Mouse (Mus musculus) CH12F3 (cell line): ENCODE data around the gene Nrros.
"Not testable (repeated sequence)": the region's sequence is repeated elsewhere in the genome, so short reads cannot be mapped to it uniquely, and the experiment has no call there.

Source experiments
- in situ Hi-C: fragments of 300-500 bp; cut with MboI; formaldehyde crosslinking; loops from 2 replicates; pipeline ENCODE4 v1.14.3; 2020; ENCODE audit warnings: low sequenced_read_pairs

Nrros gene

GRCm38 (mm10) chr16:32116186-32116585, 49.2 kb downstream of the Nrros start:
- in situ Hi-C loops = no loop called here

- in situ Hi-C loops = no loop called here
These were observed 49.6 kb downstream of the Nrros start for GRCm38 (mm10) chr16:32115781-32116180.

GRCm38 (mm10) chr16:32114968-32115695, 50.3 kb downstream of the Nrros start:
- in situ Hi-C loops = no loop called here

- in situ Hi-C loops = no loop called here
These were observed 51.0 kb downstream of the Nrros start for GRCm38 (mm10) chr16:32114406-32114805.

GRCm38 (mm10) chr16:32113541-32114218, 51.7 kb downstream of the Nrros start:
- in situ Hi-C loops = no loop called here

- in situ Hi-C loops = no loop called here
These were observed 54.3 kb downstream of the Nrros start for GRCm38 (mm10) chr16:32110951-32111699.

- in situ Hi-C loops = no loop called here
These were observed 56.8 kb downstream of the Nrros start for GRCm38 (mm10) chr16:32108578-32108977.

GRCm38 (mm10) chr16:32108170-32108569, 57.2 kb downstream of the Nrros start:
- in situ Hi-C loops = no loop called here

GRCm38 (mm10) chr16:32107342-32108045, 57.9 kb downstream of the Nrros start:
- in situ Hi-C loops = no loop called here

- in situ Hi-C loops = no loop called here
These were observed 59.7 kb downstream of the Nrros start for GRCm38 (mm10) chr16:32105698-32106097.

GRCm38 (mm10) chr16:32102295-32102694, 63.1 kb downstream of the Nrros start:
- in situ Hi-C loops = no loop called here

- in situ Hi-C loops = no loop called here
These were observed 65.7 kb downstream of the Nrros start, which contains the start of the genes Pigx and Cep19 for GRCm38 (mm10) chr16:32099638-32100150. TSS of gene Pigx (minus strand) at chr16:32099740. TSS of gene Cep19 (plus strand) at chr16:32099800.

GRCm38 (mm10) chr16:32098897-32099637, 66.3 kb downstream of the Nrros start:
- in situ Hi-C loops = no loop called here

- in situ Hi-C loops = not testable (repeated sequence)
These were observed 67.6 kb downstream of the Nrros start for GRCm38 (mm10) chr16:32097757-32098156.
